Mouse (Mus musculus) heart, postnatal 25 days (tissue): Measurements from ENCODE around the gene Zfp36l3. TPM values are rescaled to one million over a fixed set of nuclear protein-coding genes. Genes with fewer than 3 reads are reported as not detected.
"Not testable (repeated sequence)": the region's sequence is repeated elsewhere in the genome, so short reads cannot be mapped to it uniquely, and the experiment has no call there.

Experiments
- DNase-seq: peaks from one replicate; pipeline ENCODE4 v3.0.0; 2022; ENCODE audit warnings: low spot score
- intact Hi-C: fragments of 180-260 bp; cut with DNase I; formaldehyde crosslinking; loops from one replicate; pipeline ENCODE4 v1.15.1; 2025
- total RNA-seq, 2 experiments: library from RNA; stranded (reverse); gene quantifications; 2 replicates each; pipeline ENCODE4 v1.2.3; 2021

The Zfp36l3 gene
- not detected for total RNA-seq

- intact Hi-C loops: no loop called here
Measured at GRCm38 (mm10) chrX:53776276-53776675, at the start of gene Zfp36l3. Gene Zfp36l3 (minus strand): TSS chrX:53776394.

GRCm38 (mm10) chrX:53799074-53799473, 22.9 kb upstream of the Zfp36l3 start:
- no peak for DNase-seq
- intact Hi-C loops: no loop called here

More at GRCm38 (mm10) chrX:53776276-53776675, at the start of gene Zfp36l3:
- no peak for DNase-seq

GRCm38 (mm10) chrX:53797519-53797918, 21.3 kb upstream of the Zfp36l3 start, which contains the start of gene Xlr:
Gene Xlr (minus strand): TSS chrX:53797706.
- intact Hi-C loops, DNase-seq: not testable (repeated sequence)

GRCm38 (mm10) chrX:53757736-53758135, 18.5 kb downstream of the Zfp36l3 start, which contains the start of gene 1700013H16Rik:
Gene 1700013H16Rik (minus strand): TSS chrX:53757831.
- no peak for DNase-seq
- intact Hi-C loops: no loop called here

GRCm38 (mm10) chrX:53752851-53753250, 23.3 kb downstream of the Zfp36l3 start:
- DNase-seq: no peak
- intact Hi-C loops: no loop called here

GRCm38 (mm10) chrX:53728967-53729366, 47.2 kb downstream of the Zfp36l3 start:
- intact Hi-C loops: no loop called here
- DNase-seq: no peak

- intact Hi-C loops: no loop called here
- DNase-seq: no peak
Measured at GRCm38 (mm10) chrX:53724596-53724995, 51.6 kb downstream of the Zfp36l3 start, which contains the start of gene 4930502E18Rik. Gene 4930502E18Rik (plus strand): TSS chrX:53724826.

Other genes starting within 250 kb of the Zfp36l3 start
- 10 to 100 TPM; 13.9 to 18.3 TPM for gene Rtl8c, start 168.4 kb downstream of the Zfp36l3 start, total RNA-seq
- not detected for gene Gm14597, start 167.4 kb downstream of the Zfp36l3 start, total RNA-seq
- 100 to 1,000 TPM; 146 to 167 TPM for gene Rtl8a, start 132.7 kb downstream of the Zfp36l3 start, total RNA-seq
- gene Rtl8b, start 106.0 kb downstream of the Zfp36l3 start, total RNA-seq: 100 to 1,000 TPM in 1 of 2 experiments, 10 to 100 TPM in 1; 88.7 to 116 TPM
- gene 4930502E18Rik, start 51.6 kb downstream of the Zfp36l3 start, total RNA-seq: not detected
- gene 1700013H16Rik, start 18.6 kb downstream of the Zfp36l3 start, total RNA-seq: not detected
- gene Xlr, start 21.3 kb upstream of the Zfp36l3 start, total RNA-seq: 1 to 10 TPM; 1.2 to 2.0 TPM